Comparison of ENCODE assay signal across 9 mouse cellular contexts in the genomic region with DNA sequence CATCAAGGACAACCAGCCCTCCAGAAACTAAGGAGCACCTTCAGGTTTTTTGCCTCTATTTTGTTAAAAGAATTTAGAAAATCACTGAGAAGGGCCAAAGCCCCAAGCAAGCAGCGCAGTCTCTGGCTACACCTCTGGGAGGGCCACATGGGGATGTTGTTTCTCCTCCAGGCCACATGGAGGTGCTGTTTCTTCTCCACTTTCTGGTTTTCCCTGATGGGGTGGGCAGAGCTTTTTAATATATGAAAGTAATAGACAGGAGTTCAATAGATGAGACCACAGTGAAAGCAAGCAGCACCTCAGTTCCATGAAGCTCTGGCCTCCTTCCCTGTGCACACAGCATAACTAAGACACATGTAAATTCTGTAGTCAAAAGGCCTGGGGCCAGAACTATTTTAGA.
A peak's percentile ranks its signal among the peaks of the same experiment; 100 is the strongest.
DNase-seq lines count a peak whose midpoint lies in the region; TF ChIP-seq lines count a peak whose summit lies in the region.
"Had no signal": no experiment of that assay in that cellular context is flagged by ENCODE, and none has a peak within 500 bp of the region (broad histone marks: within the 10 kb centered on the region; RNA-seq: fewer than 3 reads in every experiment).

No protein-coding gene starts in this region.

- no peak for DNase-seq in kidney, adult 2 months
- no peak for DNase-seq in kidney, adult 11 months
- peak; percentile 36 for DNase-seq in ES-E14 (ENCODE audit: low read depth, low spot score)
- DNase-seq in embryo, embryonic 9.5 days (ENCODE audit: extremely low spot score), result peak; percentile 39
- peak; percentile 55 for DNase-seq in retina, embryonic 14.5 days (ENCODE audit: low spot score)
- DNase-seq in T-cell, adult 2 months (ENCODE audit: low spot score), result no peak
- no peak for DNase-seq in urinary bladder, postnatal 25 days (ENCODE audit: low spot score)
- DNase-seq in cerebellum, adult 9-11 months, result no peak

- no peaks in the 10 kb centered on the region for H3K27me3 ChIP-seq in kidney, adult 2 months (replicated peaks; ENCODE audit: control insufficient read depth, insufficient read depth, low read length)
- H3K27me3 ChIP-seq: heart, embryonic 15.5 days had no signal

- TF ChIP-seq POLR2A in kidney, adult 2 months (IDR thresholded peaks at IDR 0.05; ENCODE audit: low read depth, low read length), result no peak

- H3K4me1 ChIP-seq in kidney, adult 2 months (ENCODE audit: control insufficient read depth, insufficient read depth, low read length), result peaks cover 6% of the 10 kb centered on the region; the same call in 1 of the 2 replicates
- peaks cover 0 to 3% of the 10 kb centered on the region in 2 experiments; a peak in 1 of 4 replicates for H3K4me1 ChIP-seq in ES-E14 (ENCODE audit: control insufficient read depth in 2 of 2, insufficient read depth in 2 of 2, low read length in 2 of 2, poor library complexity in 1 of 2)

- TF ChIP-seq CTCF in kidney, adult 2 months (conservative IDR thresholded peaks at IDR 0.05; ENCODE audit: insufficient read depth, insufficient read length, low read depth, low read length), result peak; percentile 63

- H3K4me3 ChIP-seq in kidney, adult 2 months (ENCODE audit: insufficient read depth, low read depth, low read length), result no peak overlapping the region
- H3K4me3 ChIP-seq in ES-E14 (ENCODE audit: insufficient read depth in 1 of 2, low read depth in 1 of 2, low read length in 2 of 2, poor library complexity in 1 of 2, severe bottlenecking in 1 of 2), result no peak overlapping the region
- H3K4me3 ChIP-seq: heart, embryonic 15.5 days had no signal

- 88% methylated on average over 1 of the region's 1 CpGs for WGBS in kidney, adult 2 months

- no peaks in the 10 kb centered on the region for H3K9me3 ChIP-seq in ES-E14 (ENCODE audit: control insufficient read depth, insufficient read depth, low read depth, low read length)
- H3K9me3 ChIP-seq: heart, embryonic 15.5 days had no signal

- no peak overlapping the region for H3K9ac ChIP-seq in ES-E14 (ENCODE audit: insufficient read depth, low read depth, low read length, poor library complexity, severe bottlenecking)
- H3K9ac ChIP-seq: heart, embryonic 15.5 days had no signal

- H3K36me3 ChIP-seq in kidney, adult 2 months (ENCODE audit: control insufficient read depth, insufficient read depth, low read length), result peaks cover 6% of the 10 kb centered on the region
- peaks cover 49% of the 10 kb centered on the region for H3K36me3 ChIP-seq in ES-E14 (ENCODE audit: control insufficient read depth, insufficient read depth, low read length, poor library complexity, severe bottlenecking)

- no peak overlapping the region for H3K27ac ChIP-seq in kidney, adult 2 months (ENCODE audit: insufficient read depth, low read depth, low read length)
- no peak overlapping the region for H3K27ac ChIP-seq in ES-E14 (ENCODE audit: insufficient read depth, low read depth, low read length, poor library complexity, severe bottlenecking)
- H3K27ac ChIP-seq: heart, embryonic 15.5 days had no signal

- in situ Hi-C loops in ES-E14 (cut with MboI; ENCODE audit: low sequenced_read_pairs in 2 of 2, unreplicated experiment in 2 of 2), result no loop called here

TF ChIP-seq in ES-E14, 5 proteins besides CTCF, POLR2A, EP300 and RAD21:
- TF ChIP-seq ZC3H11A (IDR thresholded peaks at IDR 0.05; ENCODE audit: borderline replicate concordance, low read depth, low read length) (peak; percentile 58; the same call in 1 of the 2 replicates), CHD2 (IDR thresholded peaks at IDR 0.05; ENCODE audit: low read depth, low read length) (no peak), MAFK (IDR thresholded peaks at IDR 0.05; ENCODE audit: insufficient read depth, low read depth, low read length) (no peak), ZNF384 (IDR thresholded peaks at IDR 0.05; ENCODE audit: low read depth, low read length) (no peak), HCFC1 (IDR thresholded peaks at IDR 0.05; ENCODE audit: borderline replicate concordance, insufficient read depth, low read length) (no peak)

Comparison
In these comparisons a context has a peak if more than half of its experiments do, and no peak if none do; other contexts are left out.
1. DNase-seq: peak in ES-E14 (single experiment), embryo, embryonic 9.5 days (single experiment) and retina, embryonic 14.5 days (single experiment); none in kidney, adult 2 months (single experiment), kidney, adult 11 months (single experiment), T-cell, adult 2 months (single experiment), urinary bladder, postnatal 25 days (single experiment) and cerebellum, adult 9-11 months (single experiment).